Mouse (Mus musculus) NIH3T3 (cell line): ENCODE measurements around the gene Zfp768.
"Not testable (repeated sequence)": the region's sequence is repeated elsewhere in the genome, so short reads cannot be mapped to it uniquely, and the experiment has no call there.

Experiments
- DNase-seq: peaks from one replicate; pipeline ENCODE4 v3.0.0-alpha.2; 2012; ENCODE audit warnings: low read depth

Gene Zfp768

GRCm38 (mm10) chr7:127357871-127358270, 12.5 kb upstream of the Zfp768 start:
- DNase-seq, result no peak

DNA sequence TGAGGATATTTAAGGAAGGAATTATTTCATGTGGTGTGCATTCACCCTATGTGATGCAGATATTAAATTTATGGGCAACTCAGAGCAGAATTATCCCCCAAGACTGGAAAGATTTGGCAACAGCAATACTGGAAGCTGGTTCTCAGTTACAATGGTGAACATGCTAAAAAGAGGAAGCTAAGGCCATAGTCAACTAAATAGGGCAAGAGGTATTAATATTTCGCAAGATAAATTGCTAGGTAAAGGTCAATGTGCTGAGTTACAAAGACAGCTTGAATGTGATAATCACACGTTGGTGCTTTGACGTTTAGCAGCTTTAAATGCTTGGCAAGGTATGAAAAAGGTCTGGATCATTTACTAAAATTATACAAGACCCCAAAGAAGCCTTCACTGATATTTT, 10.4 kb upstream of the Zfp768 start:
- no peak for DNase-seq

DNA sequence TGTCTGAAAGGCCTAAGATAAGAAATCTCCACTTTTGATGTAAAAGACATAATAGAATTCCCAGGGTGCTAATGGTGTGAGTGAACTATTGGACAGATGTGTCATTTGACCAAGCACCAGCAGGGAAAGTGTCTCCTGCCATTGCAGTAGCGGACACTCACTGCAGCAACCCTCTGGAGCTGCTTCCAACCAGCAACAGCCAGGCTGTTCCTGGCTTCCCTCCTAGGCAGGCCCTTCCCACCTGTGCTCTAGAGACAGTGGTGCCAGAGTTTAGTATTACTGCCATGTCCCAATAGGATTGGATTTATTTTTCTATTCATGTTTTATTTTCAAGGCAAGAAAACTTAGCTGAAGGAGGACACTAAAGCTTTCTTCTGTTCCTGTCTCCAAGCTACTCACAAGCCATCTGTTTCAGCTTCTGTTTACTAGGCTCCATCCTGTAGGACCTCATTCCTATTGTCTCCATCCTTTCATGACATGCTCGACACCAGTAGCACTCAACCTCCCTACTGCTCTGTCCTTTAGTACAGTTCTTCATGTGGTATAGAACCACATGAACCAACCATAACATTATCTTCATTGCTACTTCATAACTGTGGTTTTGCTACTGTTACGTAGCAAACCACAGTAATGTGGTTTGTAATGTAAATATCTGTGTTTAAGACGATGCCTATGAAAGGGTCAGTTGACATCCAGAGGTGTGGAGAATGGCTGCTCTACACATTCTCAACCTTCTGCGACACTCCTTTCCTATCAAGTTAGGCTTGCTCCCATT, 6.0 kb upstream of the Zfp768 start:
- DNase-seq, result no peak

DNA sequence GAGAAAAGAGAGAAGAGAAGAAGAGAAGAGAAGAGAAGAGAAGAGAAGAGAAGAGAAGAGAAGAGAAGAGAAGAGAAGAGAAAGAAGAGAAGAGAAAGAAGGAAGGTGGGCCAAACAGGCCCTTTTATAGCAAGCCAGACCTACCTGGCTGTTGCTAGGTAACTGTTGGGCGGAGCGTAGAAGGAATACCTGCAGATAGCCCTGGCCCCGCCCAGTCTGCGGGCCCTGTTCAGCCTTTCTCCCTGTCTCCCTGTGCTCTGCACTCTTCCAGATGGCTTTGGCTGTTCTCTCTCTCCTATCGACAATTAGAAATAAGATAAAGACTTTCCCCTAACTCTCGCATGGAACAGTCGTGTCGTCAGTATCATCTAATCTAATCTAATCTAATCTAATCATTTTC, 1.3 kb upstream of the Zfp768 start:
- DNase-seq, result no peak

DNA sequence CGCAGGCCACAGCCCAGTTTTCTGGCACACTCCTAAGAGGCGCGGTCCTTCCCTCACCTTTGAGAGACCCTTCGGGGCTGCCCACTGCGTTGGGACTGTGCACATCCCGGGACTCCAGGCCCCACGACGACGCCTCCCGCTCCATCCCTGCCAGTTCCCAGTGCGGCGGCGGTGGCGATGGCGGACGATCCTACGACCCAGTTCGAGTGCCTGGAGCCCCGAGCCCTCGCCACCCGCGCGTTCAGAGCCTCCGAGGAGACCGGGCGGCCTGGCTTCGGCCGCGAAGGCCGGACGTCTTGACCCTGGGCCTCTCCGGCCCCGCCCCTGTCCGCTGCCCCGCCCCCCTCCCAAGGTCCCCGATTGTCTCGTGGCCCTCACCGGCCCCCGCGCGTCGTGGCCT, 297 bp downstream of the Zfp768 start:
- no peak for DNase-seq

GRCm38 (mm10) chr7:127344371-127344770, 1.0 kb downstream of the Zfp768 start:
- DNase-seq, result no peak

- no peak for DNase-seq
Observed at GRCm38 (mm10) chr7:127343351-127344019, 1.9 kb downstream of the Zfp768 start.

DNA sequence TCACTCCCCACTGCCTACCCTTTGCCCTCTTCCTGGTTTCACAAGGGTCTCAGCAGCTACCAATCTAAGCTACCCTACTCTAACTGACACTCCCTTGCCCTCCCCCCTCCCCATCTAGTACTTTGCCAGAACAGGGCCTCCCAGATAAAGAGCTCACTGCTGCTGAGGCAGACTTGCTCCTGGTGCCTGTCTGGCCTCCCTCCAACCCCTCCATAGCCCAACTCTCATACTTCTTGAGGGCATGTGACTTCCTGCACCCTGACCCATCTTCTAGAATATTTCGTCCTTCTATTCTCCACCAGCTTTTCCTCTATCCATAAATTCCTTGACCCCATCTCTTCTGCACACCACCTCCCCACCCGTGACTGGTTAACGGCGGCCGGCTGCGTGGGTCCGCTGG, 2.5 kb downstream of the Zfp768 start:
- no peak for DNase-seq

- DNase-seq, result peak; percentile 46
Observed at GRCm38 (mm10) chr7:127342332-127342731, 3.1 kb downstream of the Zfp768 start.

- DNase-seq, result not testable (repeated sequence)
Observed at GRCm38 (mm10) chr7:127341861-127342260, 3.5 kb downstream of the Zfp768 start.

GRCm38 (mm10) chr7:127341356-127341755, 4.0 kb downstream of the Zfp768 start:
- DNase-seq, result no peak

GRCm38 (mm10) chr7:127337636-127338035, 7.8 kb downstream of the Zfp768 start:
- DNase-seq, result no peak

DNA sequence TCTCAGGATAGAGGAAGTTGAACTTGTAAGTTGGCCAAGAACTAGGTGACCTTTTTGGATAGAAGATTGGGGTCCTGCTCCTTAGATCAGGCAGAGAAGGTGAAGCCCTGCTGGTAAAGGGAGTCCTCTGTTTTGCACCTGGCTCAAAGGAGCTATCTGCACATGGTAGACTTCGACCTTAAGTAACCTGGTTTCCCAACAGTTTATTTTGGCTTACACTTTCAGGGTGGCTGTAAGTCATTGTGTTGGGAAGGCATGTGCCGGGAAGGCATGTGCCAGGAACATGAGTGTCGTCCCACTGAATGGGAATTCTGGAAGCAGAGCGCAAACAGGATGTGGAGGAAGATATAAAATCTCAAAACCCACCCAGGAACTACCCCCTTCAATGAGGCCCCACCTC, 9.8 kb downstream of the Zfp768 start:
- DNase-seq, result no peak

DNA sequence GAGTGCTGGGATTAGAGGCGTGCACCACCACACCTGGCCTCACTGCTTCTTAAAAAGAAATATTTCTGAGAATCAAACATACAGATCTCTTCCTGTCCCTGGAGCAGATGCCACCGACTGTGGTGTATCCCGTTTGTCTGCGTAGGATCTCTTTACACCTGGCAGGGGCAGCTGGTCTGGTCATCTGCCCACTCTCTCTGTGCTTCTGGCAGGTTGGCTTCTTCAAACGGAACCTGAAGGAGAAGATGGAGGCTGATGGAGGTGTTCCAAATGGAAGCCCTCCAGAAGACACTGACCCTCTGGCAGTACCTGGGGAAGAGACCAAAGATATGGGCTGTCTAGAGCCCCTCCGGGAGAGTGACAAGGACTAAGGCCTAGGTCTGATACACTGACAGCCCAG, 12.1 kb downstream of the Zfp768 start:
- no peak for DNase-seq

- DNase-seq, result peak; percentile 77
Observed at GRCm38 (mm10) chr7:127326685-127327084, 18.7 kb downstream of the Zfp768 start.

- DNase-seq, result no peak
Observed at GRCm38 (mm10) chr7:127325550-127325949, 19.8 kb downstream of the Zfp768 start.

GRCm38 (mm10) chr7:127324944-127325343, 20.4 kb downstream of the Zfp768 start:
- no peak for DNase-seq

DNA sequence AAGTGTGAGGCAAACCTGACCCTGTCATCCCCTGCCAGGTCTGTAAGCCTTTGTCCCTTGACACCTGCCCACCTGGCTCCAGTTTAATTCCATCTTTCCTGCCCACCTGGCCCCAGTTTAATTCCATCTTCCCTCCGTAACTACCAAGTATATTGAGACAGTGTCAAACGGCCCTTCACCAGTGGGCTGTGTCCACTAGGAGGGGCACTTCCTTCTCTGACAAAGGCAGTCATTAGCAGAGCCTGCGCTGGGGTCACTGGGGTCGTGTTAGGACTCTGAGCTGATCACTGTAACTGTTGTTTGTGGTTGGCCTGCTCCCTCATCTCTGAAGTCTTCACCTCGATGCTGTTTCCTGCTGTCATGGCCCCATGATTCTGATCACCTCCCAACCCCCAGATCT, 23.3 kb downstream of the Zfp768 start:
- DNase-seq, result peak; percentile 20

- no peak for DNase-seq
Observed at GRCm38 (mm10) chr7:127321106-127321505, 24.3 kb downstream of the Zfp768 start.

DNA sequence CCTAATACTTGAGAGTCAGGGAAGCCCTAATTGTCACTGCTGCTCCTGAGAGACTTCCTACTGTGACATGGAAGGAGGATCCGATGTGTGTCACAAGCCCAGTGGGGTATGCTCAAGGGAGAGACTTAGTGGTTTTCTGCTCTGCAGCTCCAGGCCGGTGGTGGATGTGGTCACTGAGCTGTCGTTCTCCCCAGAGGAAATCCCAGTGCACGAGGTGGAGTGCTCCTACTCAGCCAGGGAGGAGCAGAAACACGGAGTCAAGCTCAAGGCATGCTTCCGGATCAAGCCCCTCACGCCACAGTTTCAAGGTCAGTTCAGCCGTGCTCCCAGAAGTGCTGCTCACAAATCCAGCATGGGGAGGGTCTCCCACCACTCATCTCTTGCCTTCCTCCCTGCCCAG, 31.5 kb downstream of the Zfp768 start:
- no peak for DNase-seq

GRCm38 (mm10) chr7:127309951-127310350, 35.4 kb downstream of the Zfp768 start:
- DNase-seq, result no peak

DNA sequence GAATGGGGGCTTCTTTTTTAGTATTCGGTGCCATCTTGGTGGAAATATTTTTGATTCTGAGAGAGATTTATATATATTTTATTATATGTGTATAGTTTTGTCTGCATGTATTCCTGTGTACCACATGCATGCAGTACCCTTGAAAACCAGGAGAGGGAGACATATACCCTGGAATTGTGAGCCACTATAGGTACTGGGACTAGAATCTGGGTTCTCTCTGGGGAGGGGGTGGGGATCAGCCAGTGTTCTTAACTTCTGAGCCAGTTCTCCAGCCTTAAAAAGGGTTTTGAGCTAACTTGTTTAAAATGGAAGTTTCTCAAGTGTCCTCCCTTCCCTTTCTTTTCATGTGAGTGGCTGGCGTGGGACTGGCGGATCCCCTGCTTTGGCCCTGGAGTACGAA, 36.5 kb downstream of the Zfp768 start:
- peak; percentile 87 for DNase-seq

- no peak for DNase-seq
Observed at GRCm38 (mm10) chr7:127308431-127308830, 37.0 kb downstream of the Zfp768 start.
